Mouse (Mus musculus) adrenal gland, postnatal 14 days (tissue): ENCODE data around the gene Supt6. TPM values are rescaled to one million over a fixed set of nuclear protein-coding genes. Genes with fewer than 3 reads are reported as not detected.
A peak's percentile ranks its signal among the peaks of the same experiment; 100 is the strongest.

ENCODE experiments used
- DNase-seq: peaks from one replicate; pipeline ENCODE4 v3.0.0; 2021; ENCODE audit warnings: mixed read lengths
- total RNA-seq: library from RNA; stranded (reverse); gene quantifications from 2 replicates; pipeline ENCODE4 v1.2.3, GENCODE M21; 2021

Gene Supt6
- total RNA-seq, 1 experiment from 2014 or later, result 65.4 TPM

DNA sequence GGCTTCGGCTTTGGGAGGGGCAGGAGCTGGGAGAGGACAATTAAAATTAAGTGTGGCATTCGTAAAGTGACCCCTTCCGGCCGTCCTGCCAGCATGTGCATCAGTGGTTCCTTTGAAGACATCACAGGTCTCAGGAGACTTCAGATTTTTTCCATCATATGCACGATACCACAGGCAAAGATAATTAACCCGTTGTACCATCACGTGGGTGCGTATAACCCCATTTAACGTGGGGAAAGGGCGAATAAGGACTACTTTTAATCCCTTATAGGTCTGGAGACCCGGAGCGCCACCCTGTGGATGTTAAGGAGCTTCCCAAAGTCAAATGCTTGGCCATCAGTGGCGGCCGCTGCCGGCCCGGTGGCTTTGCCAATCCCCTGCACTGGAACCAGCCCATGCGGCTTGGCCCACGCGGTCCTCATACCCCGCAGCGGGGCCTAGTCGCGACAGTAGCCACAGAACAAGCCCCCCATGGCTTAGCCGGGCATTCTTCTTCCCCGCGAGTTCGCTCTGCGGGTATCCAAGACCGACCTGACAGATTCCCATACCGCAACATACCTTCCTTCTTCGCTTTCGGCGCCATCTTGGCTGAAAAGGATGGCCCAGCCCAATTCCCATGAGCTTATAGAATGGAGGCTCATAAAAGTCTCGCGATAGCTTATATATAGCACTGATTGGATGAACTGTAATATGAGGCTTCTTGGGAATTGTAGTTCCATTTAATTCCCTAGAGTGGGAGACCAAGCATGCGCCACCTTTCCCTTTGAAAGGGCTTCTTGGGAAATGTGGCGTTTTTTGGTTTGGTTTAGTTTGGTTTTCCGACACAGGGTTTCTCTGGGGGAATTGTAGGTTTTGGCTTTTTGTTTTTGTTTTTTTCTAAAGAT lies 62.6 kb downstream of the Supt6 start, which contains the start of gene Rpl23a:
Gene Rpl23a (minus strand): TSS at position 624 of the 884 bp plus-strand sequence.
- peak; percentile 85 for DNase-seq

DNA sequence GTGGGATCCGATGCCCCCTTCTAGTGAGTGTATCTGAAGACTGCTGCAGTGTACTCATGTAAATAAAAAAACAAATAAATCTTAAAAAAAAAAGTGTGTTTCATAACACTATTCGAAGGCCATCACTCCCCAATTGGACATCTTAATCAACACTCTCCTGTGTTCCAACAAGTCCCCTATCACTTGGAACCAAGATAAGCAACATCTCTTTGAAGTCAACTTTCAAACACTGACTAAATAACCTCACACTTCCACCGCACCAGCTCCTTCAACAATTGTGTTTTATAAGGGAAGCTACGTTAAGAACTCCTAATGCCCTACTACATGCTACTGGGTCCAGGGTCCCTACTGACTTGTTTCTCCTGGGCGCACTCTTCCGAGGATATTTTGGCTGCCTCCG lies 63.3 kb downstream of the Supt6 start:
- DNase-seq, result no peak

GRCm38 (mm10) chr11:78181830-78182357 lies 63.9 kb downstream of the Supt6 start:
- no peak for DNase-seq

- DNase-seq, result no peak
Observed at GRCm38 (mm10) chr11:78180081-78180761, 65.6 kb downstream of the Supt6 start.

- DNase-seq, result no peak
Observed at GRCm38 (mm10) chr11:78179438-78179999, 66.3 kb downstream of the Supt6 start.

- peak; percentile 84 for DNase-seq
Observed at GRCm38 (mm10) chr11:78178859-78179437, 66.8 kb downstream of the Supt6 start.

- peak; percentile 97 for DNase-seq
Observed at GRCm38 (mm10) chr11:78177903-78178858, 67.6 kb downstream of the Supt6 start.

GRCm38 (mm10) chr11:78177437-78177836 lies 68.3 kb downstream of the Supt6 start:
- DNase-seq, result no peak

GRCm38 (mm10) chr11:78176905-78177331 lies 68.9 kb downstream of the Supt6 start:
- no peak for DNase-seq

- peak; percentile 94 for DNase-seq
Observed at GRCm38 (mm10) chr11:78176402-78176862, 69.4 kb downstream of the Supt6 start, which contains the start of the genes Nek8 and Tlcd1. Gene Nek8 (minus strand): TSS chr11:78176675. Gene Tlcd1 (plus strand): TSS chr11:78176711.

GRCm38 (mm10) chr11:78175771-78176401 lies 69.9 kb downstream of the Supt6 start:
- no peak for DNase-seq

DNA sequence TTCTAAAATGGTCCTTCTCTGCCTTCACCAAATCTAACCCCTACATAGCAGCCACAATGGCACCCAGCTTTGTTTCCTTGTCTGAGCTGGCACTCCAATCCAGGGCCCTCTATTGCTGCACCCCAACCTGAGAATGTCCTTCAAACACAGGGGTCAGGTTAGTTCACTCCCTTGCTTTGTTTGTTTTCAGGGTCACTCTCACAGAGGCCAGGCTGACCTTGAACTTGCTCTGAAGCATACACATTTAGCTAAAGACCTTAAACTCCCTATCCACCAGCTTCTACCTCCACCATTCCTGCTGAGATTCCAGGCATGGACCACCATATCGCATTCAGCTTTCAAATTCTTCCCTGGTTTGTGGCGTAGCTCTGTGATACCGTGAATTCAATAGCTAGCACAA lies 71.3 kb downstream of the Supt6 start:
- no peak for DNase-seq

GRCm38 (mm10) chr11:78172748-78173383 lies 72.9 kb downstream of the Supt6 start:
- DNase-seq, result no peak

DNA sequence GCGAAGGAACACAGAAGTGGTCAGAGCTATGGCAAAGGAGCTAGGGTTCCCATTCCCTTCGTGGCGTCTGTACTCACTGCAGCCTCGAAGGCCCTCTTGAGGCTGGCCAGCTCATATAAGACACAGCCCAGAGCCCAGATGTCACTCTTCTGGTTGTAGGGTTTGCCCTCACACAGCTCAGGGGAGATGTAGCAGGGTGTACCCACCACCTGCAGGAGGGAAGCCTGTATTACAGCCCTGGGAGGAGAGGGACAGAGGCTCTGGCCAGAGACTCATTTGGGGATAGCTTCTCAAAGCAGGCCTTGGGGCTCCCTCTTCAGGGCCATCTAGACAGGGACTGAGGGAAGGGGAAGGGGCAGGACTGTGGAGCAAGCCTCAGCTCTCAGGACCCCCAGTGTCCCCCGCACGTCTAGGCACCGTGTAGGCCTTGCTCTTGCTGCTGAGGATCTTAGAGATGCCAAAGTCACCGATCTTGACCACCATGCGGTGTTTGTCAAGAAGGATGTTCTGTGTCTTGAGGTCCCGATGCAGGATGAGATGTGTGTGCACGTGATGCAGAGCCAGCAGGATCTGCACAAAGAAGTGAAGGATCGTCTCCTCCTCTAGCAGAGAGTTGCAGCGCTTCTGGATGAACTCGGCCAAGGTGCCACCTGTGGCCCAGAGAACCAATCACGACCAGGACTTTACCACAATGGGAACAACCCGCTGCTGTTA lies 73.6 kb downstream of the Supt6 start:
- no peak for DNase-seq

GRCm38 (mm10) chr11:78171328-78171727 lies 74.5 kb downstream of the Supt6 start:
- no peak for DNase-seq

- DNase-seq, result no peak
Observed at GRCm38 (mm10) chr11:78170306-78170705, 75.5 kb downstream of the Supt6 start.

DNA sequence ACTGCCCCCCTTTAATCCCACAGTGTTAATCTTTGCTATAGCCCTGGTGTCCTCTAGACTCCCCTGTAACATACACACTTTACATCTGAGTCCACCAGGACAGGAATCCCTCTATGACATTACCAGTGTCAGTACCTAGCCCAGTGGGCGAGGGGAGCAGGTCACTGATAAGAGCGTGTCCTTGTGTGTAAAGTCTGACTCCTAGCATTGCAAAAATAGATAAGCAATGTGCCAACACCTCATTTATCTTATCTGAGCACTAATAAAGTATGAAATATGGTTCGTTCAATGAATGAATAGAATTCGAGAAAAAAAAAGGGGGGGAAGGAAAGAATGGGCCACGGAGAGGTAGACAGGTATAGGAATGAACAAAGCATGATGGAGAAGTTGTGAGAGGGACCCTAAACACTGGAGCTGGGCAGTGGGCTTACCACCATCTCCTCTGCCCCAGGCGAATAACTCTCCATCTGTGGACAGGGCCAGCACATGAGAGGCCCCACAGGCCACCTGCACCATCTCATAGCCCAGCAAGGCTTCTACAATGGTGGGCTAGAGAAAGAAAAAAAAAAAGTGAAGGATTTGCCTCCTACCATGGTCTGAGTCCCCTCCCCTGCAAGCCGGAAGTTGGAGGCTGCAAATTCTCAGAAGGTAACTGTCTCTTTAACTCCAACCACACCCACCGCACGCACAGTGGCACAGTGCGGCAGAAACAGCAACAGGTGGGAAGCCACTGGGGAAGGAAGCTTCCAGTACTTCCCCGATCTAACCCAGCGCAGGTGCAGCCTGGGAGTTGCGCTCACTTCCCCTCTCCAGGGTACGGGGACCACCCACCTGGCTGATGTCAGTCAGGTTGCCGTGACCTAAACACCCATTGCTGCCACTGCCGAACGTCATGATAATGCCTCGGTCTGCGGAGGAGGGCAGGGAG lies 77.0 kb downstream of the Supt6 start:
- no peak for DNase-seq
